Mouse (Mus musculus): ENCODE measurements around the gene Dedd2. TPM values are rescaled to one million over a fixed set of nuclear protein-coding genes. Genes with fewer than 3 reads are reported as not detected.

Dedd2 gene
- total RNA-seq, 1 experiment from 2014 or later: 75.0 TPM

GRCm38 (mm10) chr7:25248018-25248647 is 27.7 kb upstream of the Dedd2 start:
- no peak for ATAC-seq (replicated peaks; ENCODE audit: insufficient number of reproducible peaks, low FRiP score, low TSS enrichment, poor library complexity, severe bottlenecking)

- ATAC-seq (replicated peaks; ENCODE audit: insufficient number of reproducible peaks, low FRiP score, low TSS enrichment, poor library complexity, severe bottlenecking): no peak
Observed at GRCm38 (mm10) chr7:25247498-25247897, 27.1 kb upstream of the Dedd2 start.

GRCm38 (mm10) chr7:25246759-25247137 is 26.3 kb upstream of the Dedd2 start:
- ATAC-seq (replicated peaks; ENCODE audit: insufficient number of reproducible peaks, low FRiP score, low TSS enrichment, poor library complexity, severe bottlenecking): no peak

GRCm38 (mm10) chr7:25246079-25246758 is 25.8 kb upstream of the Dedd2 start:
- ATAC-seq (replicated peaks; ENCODE audit: insufficient number of reproducible peaks, low FRiP score, low TSS enrichment, poor library complexity, severe bottlenecking): no peak

GRCm38 (mm10) chr7:25244562-25245369 is 24.4 kb upstream of the Dedd2 start:
- no peak for ATAC-seq (replicated peaks; ENCODE audit: insufficient number of reproducible peaks, low FRiP score, low TSS enrichment, poor library complexity, severe bottlenecking)

GRCm38 (mm10) chr7:25243361-25243760 is 22.9 kb upstream of the Dedd2 start:
- ATAC-seq (replicated peaks; ENCODE audit: insufficient number of reproducible peaks, low FRiP score, low TSS enrichment, poor library complexity, severe bottlenecking): no peak

GRCm38 (mm10) chr7:25241062-25241461 is 20.6 kb upstream of the Dedd2 start:
- ATAC-seq (replicated peaks; ENCODE audit: insufficient number of reproducible peaks, low FRiP score, low TSS enrichment, poor library complexity, severe bottlenecking): no peak

GRCm38 (mm10) chr7:25240631-25241030 is 20.2 kb upstream of the Dedd2 start:
- ATAC-seq (replicated peaks; ENCODE audit: insufficient number of reproducible peaks, low FRiP score, low TSS enrichment, poor library complexity, severe bottlenecking): no peak

GRCm38 (mm10) chr7:25238829-25239623 is 18.6 kb upstream of the Dedd2 start:
- ATAC-seq (replicated peaks; ENCODE audit: insufficient number of reproducible peaks, low FRiP score, low TSS enrichment, poor library complexity, severe bottlenecking): peak; percentile 69

GRCm38 (mm10) chr7:25238015-25238706 is 17.7 kb upstream of the Dedd2 start:
- ATAC-seq (replicated peaks; ENCODE audit: insufficient number of reproducible peaks, low FRiP score, low TSS enrichment, poor library complexity, severe bottlenecking): peak; percentile 84

GRCm38 (mm10) chr7:25237249-25238014 is 17.0 kb upstream of the Dedd2 start, which contains the start of gene Gsk3a:
Gene Gsk3a (minus strand): TSS chr7:25237851.
- ATAC-seq (replicated peaks; ENCODE audit: insufficient number of reproducible peaks, low FRiP score, low TSS enrichment, poor library complexity, severe bottlenecking): peak; percentile 69

- no peak for ATAC-seq (replicated peaks; ENCODE audit: insufficient number of reproducible peaks, low FRiP score, low TSS enrichment, poor library complexity, severe bottlenecking)
Observed at GRCm38 (mm10) chr7:25235526-25235925, 15.1 kb upstream of the Dedd2 start.

- no peak for ATAC-seq (replicated peaks; ENCODE audit: insufficient number of reproducible peaks, low FRiP score, low TSS enrichment, poor library complexity, severe bottlenecking)
Observed at GRCm38 (mm10) chr7:25233061-25233460, 12.6 kb upstream of the Dedd2 start.

- no peak for ATAC-seq (replicated peaks; ENCODE audit: insufficient number of reproducible peaks, low FRiP score, low TSS enrichment, poor library complexity, severe bottlenecking)
Observed at GRCm38 (mm10) chr7:25232101-25232648, 11.8 kb upstream of the Dedd2 start.

- no peak for ATAC-seq (replicated peaks; ENCODE audit: insufficient number of reproducible peaks, low FRiP score, low TSS enrichment, poor library complexity, severe bottlenecking)
Observed at GRCm38 (mm10) chr7:25230690-25231285, 10.4 kb upstream of the Dedd2 start.

GRCm38 (mm10) chr7:25227523-25228300 is 7.3 kb upstream of the Dedd2 start:
- no peak for ATAC-seq (replicated peaks; ENCODE audit: insufficient number of reproducible peaks, low FRiP score, low TSS enrichment, poor library complexity, severe bottlenecking)
